Mouse (Mus musculus) olfactory bulb, adult 2 months (tissue): ENCODE data around the gene Smyd5.

Experiments used
- CTCF ChIP-seq: fragments of 200-500 bp; IDR thresholded peaks from 2 replicates; pipeline ENCODE4 v1.5.1; 2012; ENCODE audit warnings: low read depth, mild to moderate bottlenecking, low read length, moderate library complexity; ENCODE audit not compliant: insufficient read depth
- POLR2A ChIP-seq: fragments of 200-500 bp; IDR thresholded peaks from 2 replicates; pipeline ENCODE4 v1.6.1; 2012; ENCODE audit warnings: mild to moderate bottlenecking, low read depth, low read length, moderate library complexity; ENCODE audit not compliant: insufficient read depth

DNA sequence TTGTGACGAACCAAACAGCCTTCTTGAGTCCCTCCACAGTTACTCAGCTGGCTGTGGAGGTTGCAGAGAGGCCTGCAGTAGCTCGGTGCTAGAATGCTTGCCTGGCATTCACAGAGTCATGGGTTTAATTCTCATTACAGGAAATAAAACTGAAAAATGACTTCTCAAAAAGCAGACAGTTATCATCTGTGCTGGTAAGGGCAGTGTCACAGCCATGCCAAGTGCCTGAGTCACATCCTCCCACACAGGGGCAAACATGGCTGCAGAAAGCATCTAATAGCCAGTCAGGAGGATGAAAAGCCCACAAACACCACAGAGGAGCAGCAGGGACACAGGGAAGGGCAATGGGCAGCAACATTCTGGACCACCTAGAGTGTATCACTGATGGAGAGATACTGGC, 49.0 kb upstream of the Smyd5 start:
- TF ChIP-seq CTCF = no peak
- TF ChIP-seq POLR2A = no peak
